Mouse (Mus musculus): ENCODE measurements around the gene Ccser1. TPM values are rescaled to one million over a fixed set of nuclear protein-coding genes. Genes with fewer than 3 reads are reported as not detected.

Ccser1 gene
- polyA plus RNA-seq, 1 experiment from 2014 or later = 23.5 TPM

DNA sequence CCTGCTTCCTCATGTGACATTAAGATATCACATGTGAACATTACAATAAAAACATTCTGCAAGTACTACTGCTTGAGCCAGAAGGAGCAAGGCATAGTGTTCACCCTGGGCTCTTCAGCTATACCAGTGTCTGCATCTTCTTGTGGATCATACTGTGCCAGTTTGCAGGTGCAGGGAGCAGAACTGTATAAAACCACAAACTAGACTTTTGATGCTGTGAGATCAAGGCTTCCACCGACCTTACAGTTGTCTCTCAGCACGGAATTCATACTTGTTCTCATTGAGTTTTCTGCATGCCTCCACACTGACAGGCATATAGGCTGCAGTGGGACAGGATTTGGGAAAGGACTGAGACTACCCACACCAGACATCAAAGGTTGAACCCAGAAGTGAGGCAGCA is 146.0 kb downstream of the Ccser1 start:
- ATAC-seq (ENCODE audit: low FRiP score, low TSS enrichment) = no peak

DNA sequence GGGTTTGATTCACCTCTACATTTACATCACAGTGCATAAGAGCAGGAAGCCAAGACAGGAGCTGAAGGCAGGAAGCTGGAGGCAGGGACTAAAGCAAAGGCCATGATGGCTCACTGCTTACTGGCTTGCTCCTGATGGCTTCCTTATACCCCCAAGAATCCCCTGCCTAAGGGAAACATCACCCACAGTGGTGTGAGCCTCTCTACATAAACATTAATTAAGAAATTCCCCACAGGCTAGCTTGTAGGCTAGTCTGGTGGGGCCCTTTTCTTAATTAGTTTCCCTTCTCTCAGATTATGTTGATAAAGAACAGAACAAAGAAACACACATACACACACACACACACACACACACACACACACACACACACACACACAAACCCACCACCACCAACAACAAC is 148.9 kb downstream of the Ccser1 start:
- no peak for DNase-seq
- Histone ChIP-seq H3K9me3 (ENCODE audit: control insufficient read depth, low read length) (no peaks in the 10 kb centered on the region), H3K27me3 (ENCODE audit: control insufficient read depth, insufficient read depth, low read length) (no peaks in the 10 kb centered on the region), H3K27ac (replicated peaks; ENCODE audit: low read depth, low read length) (no peak overlapping the region), H3K4me2 (ENCODE audit: low read length) (no peak overlapping the region), H3K4me1 (ENCODE audit: control insufficient read depth, insufficient read depth, low read length) (peaks cover 15% of the 10 kb centered on the region), H3K9ac (replicated peaks; ENCODE audit: low read length) (no peak overlapping the region), H3K36me3 (ENCODE audit: control insufficient read depth, insufficient read depth, low read length) (no peaks in the 10 kb centered on the region), H3K4me3 (replicated peaks; ENCODE audit: low read depth, low read length) (no peak overlapping the region)
- ATAC-seq (ENCODE audit: low FRiP score, low TSS enrichment) = no peak

More for the DNA sequence above, 146.0 kb downstream of the Ccser1 start:
- Histone ChIP-seq H3K36me3 (ENCODE audit: control insufficient read depth, insufficient read depth, low read length) (no peaks in the 10 kb centered on the region), H3K9me3 (ENCODE audit: control insufficient read depth, low read length) (no peaks in the 10 kb centered on the region), H3K4me3 (replicated peaks; ENCODE audit: low read depth, low read length) (no peak overlapping the region), H3K4me2 (ENCODE audit: low read length) (no peak overlapping the region), H3K27ac (replicated peaks; ENCODE audit: low read depth, low read length) (no peak overlapping the region), H3K9ac (replicated peaks; ENCODE audit: low read length) (no peak overlapping the region), H3K27me3 (ENCODE audit: control insufficient read depth, insufficient read depth, low read length) (no peaks in the 10 kb centered on the region), H3K4me1 (ENCODE audit: control insufficient read depth, insufficient read depth, low read length) (peaks cover 15% of the 10 kb centered on the region)
- 79% methylated on average over 2 of the region's 2 CpGs for WGBS
- no peak for DNase-seq

DNA sequence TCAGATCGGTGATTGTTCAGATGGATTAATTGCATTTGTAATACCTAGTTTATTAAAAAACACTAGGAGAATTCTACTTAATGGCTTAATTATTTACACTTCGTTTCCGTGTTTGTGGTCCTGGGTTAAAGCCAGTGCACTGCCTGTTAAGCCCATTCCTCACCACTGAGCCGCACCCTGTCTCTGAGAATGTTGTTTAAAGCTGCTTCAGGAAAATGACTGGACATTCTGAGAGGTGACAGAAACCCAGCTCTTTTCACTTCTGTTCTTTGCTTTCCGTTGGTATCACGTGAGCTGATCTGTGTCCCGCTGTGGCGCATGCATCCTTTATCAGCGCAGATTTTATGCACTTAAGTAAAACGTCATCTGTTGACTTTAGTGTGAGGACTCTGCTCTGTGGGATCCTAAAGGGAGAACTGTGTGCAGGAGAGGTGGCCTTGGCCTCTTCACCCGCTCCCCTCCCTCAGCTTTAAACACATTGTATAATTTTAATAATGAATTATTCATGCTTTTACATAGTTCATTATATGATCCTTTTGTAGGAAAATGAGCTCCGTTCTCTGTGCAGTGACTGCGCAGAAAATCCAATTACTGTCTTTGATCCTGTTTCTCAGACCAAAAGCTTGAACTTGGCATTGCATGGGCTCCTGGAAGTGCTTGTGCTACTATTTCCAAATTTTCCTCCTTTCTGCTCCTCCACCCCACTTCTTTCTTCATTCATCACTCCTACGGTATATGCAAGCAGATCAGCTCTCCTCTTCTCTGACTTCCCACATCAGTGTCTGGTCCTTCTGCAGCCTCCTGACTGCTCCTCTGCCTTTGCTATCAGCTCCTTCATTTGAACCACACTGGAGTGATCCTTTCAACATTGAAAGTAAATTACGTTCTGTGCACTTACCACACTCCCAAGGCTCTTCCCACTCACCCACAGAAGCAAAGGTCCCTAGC is 149.7 kb downstream of the Ccser1 start:
- ATAC-seq (ENCODE audit: low FRiP score, low TSS enrichment) (peak; percentile 84), DNase-seq (peak; percentile 63)
- H3K9ac ChIP-seq (replicated peaks; ENCODE audit: low read length) = no peak overlapping the region
- H3K4me2 ChIP-seq (ENCODE audit: low read length) = peak overlapping the region; percentile 34
- WGBS = 19% methylated on average over 15 of the region's 15 CpGs
- H3K9me3 ChIP-seq (ENCODE audit: control insufficient read depth, low read length) = no peaks in the 10 kb centered on the region
- H3K27me3 ChIP-seq (ENCODE audit: control insufficient read depth, insufficient read depth, low read length) = no peaks in the 10 kb centered on the region
- peak overlapping the region; percentile 4; the same call in 1 of the 2 replicates for H3K4me3 ChIP-seq (replicated peaks; ENCODE audit: low read depth, low read length)
- no peaks in the 10 kb centered on the region for H3K36me3 ChIP-seq (ENCODE audit: control insufficient read depth, insufficient read depth, low read length)
- peak overlapping the region; percentile 56 for H3K27ac ChIP-seq (replicated peaks; ENCODE audit: low read depth, low read length)
- peaks cover 15% of the 10 kb centered on the region for H3K4me1 ChIP-seq (ENCODE audit: control insufficient read depth, insufficient read depth, low read length)

DNA sequence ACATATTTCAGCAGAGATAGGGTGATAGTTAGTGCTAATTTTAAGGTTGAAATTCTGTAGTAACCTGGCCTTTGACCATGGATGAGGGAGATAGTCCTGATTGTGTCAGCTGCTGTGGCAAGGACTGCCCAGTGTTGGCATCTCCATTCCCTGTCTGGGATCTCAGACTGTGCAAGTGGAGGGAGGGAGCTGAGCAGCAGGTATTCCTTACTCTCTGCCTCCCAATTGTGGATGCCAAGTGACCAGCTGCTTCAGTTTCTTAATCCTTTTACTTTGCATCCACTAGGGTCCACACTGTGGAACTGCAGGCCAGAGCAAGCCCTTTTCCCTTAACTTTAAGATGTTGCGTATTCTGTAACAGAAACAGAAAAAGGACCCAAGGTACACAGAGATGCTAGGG is 154.3 kb downstream of the Ccser1 start:
- ATAC-seq (ENCODE audit: low FRiP score, low TSS enrichment) (no peak), DNase-seq (no peak)
- H3K4me3 ChIP-seq (replicated peaks; ENCODE audit: low read depth, low read length) = no peak overlapping the region
- H3K9me3 ChIP-seq (ENCODE audit: control insufficient read depth, low read length) = no peaks in the 10 kb centered on the region
- H3K36me3 ChIP-seq (ENCODE audit: control insufficient read depth, insufficient read depth, low read length) = no peaks in the 10 kb centered on the region
- 98% methylated on average over 1 of the region's 1 CpGs for WGBS
- H3K27me3 ChIP-seq (ENCODE audit: control insufficient read depth, insufficient read depth, low read length) = no peaks in the 10 kb centered on the region
- no peak overlapping the region for H3K9ac ChIP-seq (replicated peaks; ENCODE audit: low read length)
- H3K4me2 ChIP-seq (ENCODE audit: low read length) = no peak overlapping the region
- H3K27ac ChIP-seq (replicated peaks; ENCODE audit: low read depth, low read length) = no peak overlapping the region
- peaks cover 12% of the 10 kb centered on the region for H3K4me1 ChIP-seq (ENCODE audit: control insufficient read depth, insufficient read depth, low read length)

DNA sequence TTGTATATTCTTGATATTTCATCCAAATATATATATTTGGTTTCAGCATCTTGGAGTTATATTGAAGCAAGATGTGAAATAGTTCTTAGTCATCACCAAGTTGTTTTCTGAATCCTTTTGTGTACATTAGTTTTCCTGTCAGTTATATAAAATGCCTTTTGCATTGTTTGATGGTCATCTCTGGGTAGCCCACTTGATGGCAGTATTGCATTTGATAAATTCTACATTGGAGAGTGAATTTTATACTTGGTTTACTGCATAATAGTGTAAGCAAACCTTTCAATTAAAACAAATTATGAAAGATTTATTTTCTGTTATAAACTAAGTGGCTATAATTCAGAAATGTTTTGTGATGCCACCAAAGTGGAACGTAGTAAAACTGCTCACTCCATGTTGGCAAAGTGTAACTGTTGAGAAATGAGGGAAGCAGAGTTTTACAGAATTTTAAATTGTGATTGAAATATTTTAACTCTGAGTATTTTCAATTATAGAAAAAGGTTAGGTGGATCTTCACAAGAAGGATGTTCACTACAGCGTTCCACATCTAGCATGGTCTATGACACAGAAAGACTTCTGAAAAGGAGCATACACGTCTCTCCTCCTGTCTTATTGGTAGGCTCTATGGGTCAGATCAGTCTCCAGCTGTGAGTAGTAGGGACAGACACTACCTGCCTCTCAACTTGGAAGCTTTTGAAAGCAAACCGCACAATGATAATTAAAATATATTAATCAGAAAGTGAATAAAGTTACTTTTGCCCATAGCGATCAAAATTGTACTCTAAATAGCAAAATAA is 167.1 kb downstream of the Ccser1 start:
- no peak overlapping the region for H3K27ac ChIP-seq (replicated peaks; ENCODE audit: low read depth, low read length)
- peak; percentile 40; the same call in 1 of the 2 replicates for ATAC-seq (ENCODE audit: low FRiP score, low TSS enrichment)
- no peak overlapping the region for H3K9ac ChIP-seq (replicated peaks; ENCODE audit: low read length)
- H3K4me2 ChIP-seq (ENCODE audit: low read length) = no peak overlapping the region
- no peaks in the 10 kb centered on the region for H3K36me3 ChIP-seq (ENCODE audit: control insufficient read depth, insufficient read depth, low read length)
- H3K27me3 ChIP-seq (ENCODE audit: control insufficient read depth, insufficient read depth, low read length) = no peaks in the 10 kb centered on the region
- H3K4me1 ChIP-seq (ENCODE audit: control insufficient read depth, insufficient read depth, low read length) = no peaks in the 10 kb centered on the region
- no peak overlapping the region for H3K4me3 ChIP-seq (replicated peaks; ENCODE audit: low read depth, low read length)
- 72% methylated on average over 5 of the region's 5 CpGs for WGBS
- no peaks in the 10 kb centered on the region for H3K9me3 ChIP-seq (ENCODE audit: control insufficient read depth, low read length)
- DNase-seq = peak; percentile 81

DNA sequence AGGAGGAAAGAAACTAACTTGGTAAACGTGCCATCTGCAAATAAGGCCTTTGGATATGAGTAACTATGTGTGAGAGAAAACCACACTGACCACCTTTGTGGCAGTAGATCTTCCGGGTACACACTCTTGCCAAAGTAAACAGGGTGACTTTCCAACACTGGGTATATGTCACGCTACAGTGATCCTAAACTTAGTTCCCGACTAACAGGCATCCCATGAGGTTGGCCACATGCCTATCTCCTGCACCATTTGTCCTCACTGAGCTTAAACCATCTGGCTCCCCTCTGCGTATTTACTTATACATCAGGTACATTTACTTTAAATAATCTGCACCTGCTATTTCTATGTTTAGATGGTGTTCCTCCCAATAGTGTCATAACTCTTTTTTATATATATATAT is 183.6 kb downstream of the Ccser1 start:
- Histone ChIP-seq H3K4me3 (replicated peaks; ENCODE audit: low read depth, low read length) (no peak overlapping the region), H3K27me3 (ENCODE audit: control insufficient read depth, insufficient read depth, low read length) (no peaks in the 10 kb centered on the region), H3K4me1 (ENCODE audit: control insufficient read depth, insufficient read depth, low read length) (no peaks in the 10 kb centered on the region), H3K4me2 (ENCODE audit: low read length) (no peak overlapping the region), H3K9me3 (ENCODE audit: control insufficient read depth, low read length) (no peaks in the 10 kb centered on the region), H3K27ac (replicated peaks; ENCODE audit: low read depth, low read length) (no peak overlapping the region), H3K9ac (replicated peaks; ENCODE audit: low read length) (no peak overlapping the region), H3K36me3 (ENCODE audit: control insufficient read depth, insufficient read depth, low read length) (no peaks in the 10 kb centered on the region)
- WGBS = 84% methylated on average over 5 of the region's 5 CpGs
- DNase-seq = no peak
- no peak for ATAC-seq (ENCODE audit: low FRiP score, low TSS enrichment)

DNA sequence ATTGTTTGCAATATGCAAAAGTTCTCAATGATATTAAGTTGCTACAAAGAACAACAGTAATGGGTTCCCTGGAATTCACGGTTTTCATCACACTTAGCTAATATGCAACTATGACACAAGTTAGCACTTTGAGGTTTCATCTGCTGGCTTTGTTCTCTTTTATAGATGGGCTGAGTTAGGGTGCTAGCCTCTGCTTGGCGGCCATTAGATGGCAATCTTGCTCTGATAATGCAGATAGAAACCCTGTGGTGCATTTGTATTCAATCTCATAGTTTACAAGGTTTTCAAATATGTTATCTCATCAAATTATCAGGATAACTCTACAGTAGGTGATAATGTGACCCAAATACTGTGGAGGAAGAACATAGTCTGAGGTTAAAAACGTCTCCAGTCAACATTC is 202.4 kb downstream of the Ccser1 start:
- Histone ChIP-seq H3K36me3 (ENCODE audit: control insufficient read depth, insufficient read depth, low read length) (no peaks in the 10 kb centered on the region), H3K4me1 (ENCODE audit: control insufficient read depth, insufficient read depth, low read length) (peaks cover 6% of the 10 kb centered on the region; the same call in 1 of the 2 replicates), H3K9me3 (ENCODE audit: control insufficient read depth, low read length) (no peaks in the 10 kb centered on the region), H3K4me2 (ENCODE audit: low read length) (no peak overlapping the region), H3K9ac (replicated peaks; ENCODE audit: low read length) (no peak overlapping the region), H3K27me3 (ENCODE audit: control insufficient read depth, insufficient read depth, low read length) (no peaks in the 10 kb centered on the region), H3K27ac (replicated peaks; ENCODE audit: low read depth, low read length) (0 out of 2 replicates have a peak overlapping the region, but pooled peaks have one; percentile 14), H3K4me3 (replicated peaks; ENCODE audit: low read depth, low read length) (no peak overlapping the region)
- ATAC-seq (ENCODE audit: low FRiP score, low TSS enrichment) (peak; percentile 78; the same call in 1 of the 2 replicates), DNase-seq (peak; percentile 84)
- WGBS = 21% methylated on average over 3 of the region's 3 CpGs

DNA sequence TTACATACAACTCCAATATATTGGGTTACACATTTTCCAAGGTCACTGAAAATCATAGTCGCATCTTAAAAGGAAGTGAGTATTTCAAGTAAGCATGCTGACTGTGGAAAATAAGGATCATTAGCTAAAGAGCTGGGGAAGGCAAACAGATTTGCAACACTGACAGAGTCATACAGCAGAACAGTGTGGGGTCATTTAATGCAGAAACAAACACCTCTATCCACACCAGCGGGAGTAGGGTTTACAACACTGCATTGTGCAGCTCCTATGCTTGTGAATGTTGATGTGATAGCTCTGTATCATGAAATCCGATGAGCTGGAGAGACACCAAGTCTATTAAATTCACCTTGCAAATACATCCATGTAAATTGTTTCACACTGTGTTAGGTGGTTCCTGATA is 202.9 kb downstream of the Ccser1 start:
- no peak overlapping the region for H3K4me3 ChIP-seq (replicated peaks; ENCODE audit: low read depth, low read length)
- H3K27ac ChIP-seq (replicated peaks; ENCODE audit: low read depth, low read length) = 0 out of 2 replicates have a peak overlapping the region, but pooled peaks have one; percentile 14
- WGBS = 36% methylated on average over 3 of the region's 3 CpGs
- no peak overlapping the region for H3K4me2 ChIP-seq (ENCODE audit: low read length)
- DNase-seq = no peak
- no peak for ATAC-seq (ENCODE audit: low FRiP score, low TSS enrichment)
- H3K9me3 ChIP-seq (ENCODE audit: control insufficient read depth, low read length) = no peaks in the 10 kb centered on the region
- H3K36me3 ChIP-seq (ENCODE audit: control insufficient read depth, insufficient read depth, low read length) = no peaks in the 10 kb centered on the region
- H3K27me3 ChIP-seq (ENCODE audit: control insufficient read depth, insufficient read depth, low read length) = no peaks in the 10 kb centered on the region
- H3K9ac ChIP-seq (replicated peaks; ENCODE audit: low read length) = no peak overlapping the region
- peaks cover 6% of the 10 kb centered on the region; the same call in 1 of the 2 replicates for H3K4me1 ChIP-seq (ENCODE audit: control insufficient read depth, insufficient read depth, low read length)

All from midbrain, embryonic 14.5 days (tissue).